Mouse (Mus musculus): Measurements from ENCODE around the gene Anxa2.

Gene Anxa2

DNA sequence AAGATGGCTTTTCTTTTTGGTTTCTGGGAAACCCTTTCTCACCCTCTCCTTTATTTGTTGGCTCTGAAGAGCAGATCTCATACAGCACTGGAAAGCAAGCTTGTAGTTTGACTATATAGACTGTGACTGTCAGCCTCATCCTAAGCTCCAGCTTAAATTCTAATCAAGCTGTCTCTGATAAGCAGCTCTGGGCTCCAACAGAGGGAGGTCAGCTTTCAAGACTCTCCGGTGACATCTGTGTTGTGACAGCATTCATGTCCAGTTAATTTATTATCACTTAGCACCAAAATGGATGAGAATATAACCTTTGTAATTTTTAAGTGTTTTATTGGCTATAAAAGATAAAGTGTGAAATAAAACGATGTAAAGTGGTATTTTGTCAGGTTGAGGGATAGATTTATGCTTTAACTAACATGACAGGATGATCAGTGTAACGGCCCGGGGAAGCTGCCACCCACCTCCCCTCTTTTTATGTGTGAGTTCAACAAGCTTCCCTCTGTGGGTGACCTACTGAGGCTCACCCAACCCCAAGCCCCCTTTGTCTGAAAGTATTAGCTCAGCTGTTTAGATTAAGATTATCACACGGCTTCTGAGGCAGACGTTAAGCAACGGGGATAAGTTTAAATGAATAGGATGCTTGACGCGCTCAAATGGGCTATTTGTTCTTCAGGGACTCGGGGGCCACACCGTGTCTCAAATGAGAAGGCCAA is 58.6 kb downstream of the Anxa2 start:
- DNase-seq (ENCODE audit: low spot score in 2 of 2): no peak

GRCm38 (mm10) chr9:69512726-69513125 is 59.3 kb downstream of the Anxa2 start:
- no peak for DNase-seq (ENCODE audit: low spot score in 2 of 2)

DNA sequence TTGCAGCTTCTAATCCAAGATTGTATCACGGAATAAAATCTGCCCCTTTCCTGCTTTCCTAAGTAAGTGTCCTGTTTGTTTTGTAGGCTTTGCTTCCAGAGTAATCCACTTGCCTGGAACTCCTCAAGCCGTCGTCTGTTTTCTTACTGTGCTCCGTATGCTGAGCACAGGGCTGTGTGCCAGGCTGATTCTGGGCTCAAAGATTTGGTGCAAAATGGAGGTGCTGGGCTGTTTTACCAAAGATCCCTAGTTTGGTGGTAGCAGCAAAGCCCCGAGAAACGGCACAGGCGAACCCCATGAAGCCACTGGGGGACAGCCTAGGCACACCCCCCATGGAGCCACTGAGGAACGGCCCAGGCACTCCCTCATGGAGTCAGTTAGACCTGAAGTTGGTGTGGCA is 60.8 kb downstream of the Anxa2 start:
- no peak for DNase-seq (ENCODE audit: low spot score in 2 of 2)

- DNase-seq (ENCODE audit: low spot score in 2 of 2): no peak
These were observed 62.0 kb downstream of the Anxa2 start for GRCm38 (mm10) chr9:69515416-69515815.

DNA sequence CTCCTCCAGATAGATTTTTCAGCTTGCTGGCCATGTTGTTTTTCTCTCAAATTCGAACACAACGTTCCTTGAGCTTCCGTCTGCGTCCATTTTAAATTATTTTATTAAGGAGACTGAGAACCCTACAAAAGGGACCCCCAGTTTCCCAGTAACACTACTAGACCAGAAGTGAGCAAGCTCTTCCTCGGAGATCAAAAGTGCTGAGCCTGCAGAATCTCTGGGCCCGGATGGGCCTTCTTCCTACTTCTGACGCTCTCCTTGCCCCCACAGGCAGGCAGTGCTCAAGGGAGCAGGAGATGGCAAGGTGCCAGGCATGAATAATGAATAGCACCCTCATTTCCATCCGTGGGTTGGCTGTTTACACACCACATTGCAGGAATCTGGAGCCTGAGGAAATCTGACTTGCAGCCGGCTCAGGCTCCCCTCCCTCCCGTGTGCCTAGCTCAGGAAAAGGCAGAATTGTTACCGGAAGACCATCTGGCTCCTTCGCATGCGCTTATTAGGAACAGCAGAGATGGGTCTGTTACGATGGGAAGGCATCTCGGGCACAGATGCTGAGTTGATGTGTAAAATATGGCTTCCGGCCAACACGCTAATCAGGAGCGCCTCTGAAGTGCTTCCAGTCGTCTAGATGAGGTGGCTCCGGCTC is 64.1 kb downstream of the Anxa2 start:
- DNase-seq (ENCODE audit: low spot score in 2 of 2): no peak
